Mouse (Mus musculus): ENCODE data around the gene Furin. TPM values are rescaled to one million over a fixed set of nuclear protein-coding genes. Genes with fewer than 3 reads are reported as not detected.

Furin gene
- polyA plus RNA-seq, 1 experiment from 2014 or later = 6.7 TPM

DNA sequence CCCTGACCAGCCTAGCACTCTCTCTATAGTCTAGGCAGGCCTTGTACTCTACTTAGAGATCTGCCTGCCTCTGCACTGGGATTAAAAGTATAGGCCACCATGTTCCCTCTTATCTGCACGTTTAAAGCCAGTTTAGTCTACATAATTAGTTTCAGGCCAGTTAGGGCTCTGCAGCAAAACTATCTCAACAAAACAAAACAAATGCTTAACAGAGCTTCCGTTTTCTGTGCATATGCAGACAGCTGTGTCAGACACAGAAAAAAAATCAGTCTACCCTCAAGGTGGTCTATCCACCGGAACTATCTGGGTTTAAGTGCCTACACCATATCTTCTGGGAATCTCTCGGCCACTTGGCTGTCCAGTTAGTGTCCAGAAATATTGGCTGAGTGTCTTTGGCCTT lies 31.9 kb downstream of the Furin start:
- H3K4me3 ChIP-seq (replicated peaks; ENCODE audit: low read length) = no peak overlapping the region
- 79% methylated on average over 4 of the region's 4 CpGs for WGBS
- DNase-seq (ENCODE audit: low spot score) (no peak), ATAC-seq (ENCODE audit: low FRiP score) (no peak)
- no peak overlapping the region for H3K4me2 ChIP-seq (replicated peaks)
- H3K9me3 ChIP-seq (ENCODE audit: control insufficient read depth, low read length) = no peaks in the 10 kb centered on the region
- no peak overlapping the region for H3K9ac ChIP-seq
- no peak overlapping the region for H3K27ac ChIP-seq
- H3K27me3 ChIP-seq (ENCODE audit: control insufficient read depth, insufficient read depth, low read length) = no peaks in the 10 kb centered on the region
- H3K4me1 ChIP-seq (replicated peaks; ENCODE audit: control insufficient read depth, insufficient read depth, low read length) = peaks cover 16% of the 10 kb centered on the region
- H3K36me3 ChIP-seq (replicated peaks; ENCODE audit: control insufficient read depth, insufficient read depth) = peaks cover 4% of the 10 kb centered on the region

DNA sequence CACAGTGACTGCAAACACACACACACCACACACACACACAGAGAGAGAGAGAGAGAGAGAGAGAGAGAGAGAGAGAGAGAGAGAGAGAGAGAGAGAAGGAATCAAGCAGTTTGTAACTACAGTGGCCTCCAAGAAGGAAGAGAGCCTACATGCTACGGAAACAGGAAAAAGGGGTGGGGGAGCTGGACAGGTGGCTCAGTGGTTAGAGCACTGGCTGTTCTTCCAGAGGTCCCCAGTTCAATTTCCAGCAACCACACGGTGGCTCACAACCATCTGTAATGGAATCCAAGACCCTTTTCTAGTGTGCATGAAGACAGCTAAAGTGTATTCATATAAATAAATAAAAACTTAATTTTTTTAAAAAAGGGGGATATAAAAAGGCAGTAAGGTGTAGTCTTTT lies 32.6 kb downstream of the Furin start:
- no peak for DNase-seq (ENCODE audit: low spot score)
- 63% methylated on average over 2 of the region's 2 CpGs for WGBS
- Histone ChIP-seq H3K9me3 (ENCODE audit: control insufficient read depth, low read length) (no peaks in the 10 kb centered on the region), H3K4me3 (replicated peaks; ENCODE audit: low read length) (no peak overlapping the region), H3K27me3 (ENCODE audit: control insufficient read depth, insufficient read depth, low read length) (no peaks in the 10 kb centered on the region), H3K9ac (no peak overlapping the region), H3K27ac (no peak overlapping the region), H3K4me2 (replicated peaks) (no peak overlapping the region), H3K36me3 (replicated peaks; ENCODE audit: control insufficient read depth, insufficient read depth) (peaks cover 11% of the 10 kb centered on the region), H3K4me1 (replicated peaks; ENCODE audit: control insufficient read depth, insufficient read depth, low read length) (peaks cover 16% of the 10 kb centered on the region)
- no peak for ATAC-seq (ENCODE audit: low FRiP score)

DNA sequence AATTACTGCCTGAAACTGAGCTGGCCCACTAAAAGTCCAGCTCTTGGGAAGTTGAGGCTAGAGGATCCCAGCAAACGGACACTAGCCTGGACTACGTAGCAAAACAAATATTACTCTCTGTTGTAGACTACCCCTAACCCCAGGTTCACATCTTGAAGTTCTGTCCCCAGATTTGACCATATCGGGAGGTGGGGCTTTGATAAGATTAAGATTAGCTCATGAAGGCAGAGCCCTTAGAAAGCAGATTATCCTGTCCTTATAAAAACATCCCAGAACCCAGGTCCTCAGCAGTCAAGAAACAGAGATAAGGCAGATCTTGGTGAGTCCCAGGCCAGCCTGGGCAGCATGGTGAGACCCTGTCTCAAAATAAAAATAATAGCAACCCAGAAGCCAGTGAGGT lies 33.1 kb downstream of the Furin start:
- Histone ChIP-seq H3K9ac (no peak overlapping the region), H3K4me1 (replicated peaks; ENCODE audit: control insufficient read depth, insufficient read depth, low read length) (peaks cover 16% of the 10 kb centered on the region), H3K4me2 (replicated peaks) (no peak overlapping the region), H3K36me3 (replicated peaks; ENCODE audit: control insufficient read depth, insufficient read depth) (peaks cover 16% of the 10 kb centered on the region), H3K9me3 (ENCODE audit: control insufficient read depth, low read length) (no peaks in the 10 kb centered on the region), H3K27ac (no peak overlapping the region), H3K27me3 (ENCODE audit: control insufficient read depth, insufficient read depth, low read length) (no peaks in the 10 kb centered on the region), H3K4me3 (replicated peaks; ENCODE audit: low read length) (no peak overlapping the region)
- 89% methylated on average over 3 of the region's 3 CpGs for WGBS
- no peak for DNase-seq (ENCODE audit: low spot score)
- ATAC-seq (ENCODE audit: low FRiP score) = no peak

DNA sequence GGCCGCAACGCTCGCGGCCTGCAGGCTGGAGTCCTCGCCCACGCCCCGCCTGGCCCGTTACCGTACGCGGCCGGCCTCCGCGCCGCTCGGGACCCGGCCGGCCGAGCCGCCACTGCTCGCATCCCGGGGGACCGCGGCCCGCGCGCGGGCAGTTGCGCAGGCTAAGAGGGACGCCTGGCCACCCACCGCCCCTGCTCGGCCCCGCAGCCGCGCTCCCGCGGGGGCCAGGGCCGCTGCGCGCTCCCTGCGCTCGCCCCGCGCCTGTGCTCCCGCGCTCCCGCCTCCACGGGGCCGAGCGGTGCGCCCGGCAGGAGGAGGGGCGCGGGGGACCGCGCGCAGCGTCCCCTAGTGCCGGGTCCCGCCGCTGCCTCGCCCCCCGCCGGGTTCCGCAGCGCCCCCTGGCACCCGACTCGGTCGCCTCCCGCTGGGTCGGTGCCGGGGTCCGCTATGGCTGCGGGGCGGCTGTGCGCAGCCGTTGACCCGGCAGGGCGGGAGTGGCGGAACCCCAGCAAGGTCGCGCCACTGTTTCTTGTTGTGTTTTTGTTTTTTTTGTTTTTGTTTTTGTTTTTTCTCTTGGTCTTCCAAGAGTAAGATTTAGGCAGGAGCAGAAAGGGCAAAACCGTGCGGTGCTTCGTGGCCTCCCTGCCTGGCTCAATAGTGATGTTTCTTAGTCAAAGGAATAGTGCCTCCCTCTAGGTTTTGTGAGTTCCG lies 34.0 kb downstream of the Furin start, which contains the start of gene Man2a2:
Gene Man2a2 (minus strand): TSS at position 335 of the 711 bp plus-strand sequence.
- ATAC-seq (ENCODE audit: low FRiP score) = peak; percentile 71
- H3K27ac ChIP-seq = peak within 1 kb of the TSS; percentile 80

DNA sequence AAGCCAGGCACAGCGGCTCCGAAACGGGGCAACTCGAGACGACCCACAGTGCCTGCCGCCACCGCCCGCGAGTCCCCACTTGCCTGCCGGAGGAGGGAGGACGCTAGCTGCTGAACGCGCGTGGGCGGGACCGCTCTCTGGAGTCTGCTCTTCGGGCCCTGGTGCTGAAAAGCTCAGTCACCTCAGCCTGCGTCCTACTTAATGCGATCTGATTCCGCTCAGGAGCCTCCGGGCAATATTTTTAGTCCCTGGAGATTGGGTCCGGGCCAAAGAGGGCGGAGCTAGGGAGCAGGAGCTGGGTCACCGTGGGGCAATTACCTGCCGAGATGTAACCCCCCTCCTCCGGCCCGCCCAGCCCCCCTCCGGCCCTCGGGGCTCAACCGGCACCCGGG lies 34.6 kb downstream of the Furin start:
- WGBS = under 1% methylated on average over 26 of the region's 31 CpGs
- ATAC-seq (ENCODE audit: low FRiP score) (peak; percentile 31), DNase-seq (ENCODE audit: low spot score) (peak; percentile 68)
- Histone ChIP-seq H3K9ac (peak overlapping the region; percentile 81), H3K4me3 (replicated peaks; ENCODE audit: low read length) (peak overlapping the region; percentile 68), H3K9me3 (ENCODE audit: control insufficient read depth, low read length) (no peaks in the 10 kb centered on the region), H3K36me3 (replicated peaks; ENCODE audit: control insufficient read depth, insufficient read depth) (peaks cover 31% of the 10 kb centered on the region), H3K27ac (peak overlapping the region; percentile 80), H3K4me1 (replicated peaks; ENCODE audit: control insufficient read depth, insufficient read depth, low read length) (peaks cover 16% of the 10 kb centered on the region), H3K27me3 (ENCODE audit: control insufficient read depth, insufficient read depth, low read length) (no peaks in the 10 kb centered on the region), H3K4me2 (replicated peaks) (peak overlapping the region; percentile 82)

More for the DNA sequence above, 34.0 kb downstream of the Furin start, which contains the start of gene Man2a2:
- H3K4me1 ChIP-seq (replicated peaks; ENCODE audit: control insufficient read depth, insufficient read depth, low read length) = peaks cover 16% of the 10 kb centered on the region
- H3K4me2 ChIP-seq (replicated peaks) = peak within 1 kb of the TSS; percentile 82
- H3K27me3 ChIP-seq (ENCODE audit: control insufficient read depth, insufficient read depth, low read length) = no peaks in the 10 kb centered on the region
- WGBS = under 1% methylated on average over 58 of the region's 86 CpGs
- H3K9ac ChIP-seq = peak within 1 kb of the TSS; percentile 81
- peak; percentile 82 for DNase-seq (ENCODE audit: low spot score)
- peak within 1 kb of the TSS; percentile 68 for H3K4me3 ChIP-seq (replicated peaks; ENCODE audit: low read length)
- peaks cover 26% of the 10 kb centered on the region for H3K36me3 ChIP-seq (replicated peaks; ENCODE audit: control insufficient read depth, insufficient read depth)
- no peaks in the 10 kb centered on the region for H3K9me3 ChIP-seq (ENCODE audit: control insufficient read depth, low read length)

DNA sequence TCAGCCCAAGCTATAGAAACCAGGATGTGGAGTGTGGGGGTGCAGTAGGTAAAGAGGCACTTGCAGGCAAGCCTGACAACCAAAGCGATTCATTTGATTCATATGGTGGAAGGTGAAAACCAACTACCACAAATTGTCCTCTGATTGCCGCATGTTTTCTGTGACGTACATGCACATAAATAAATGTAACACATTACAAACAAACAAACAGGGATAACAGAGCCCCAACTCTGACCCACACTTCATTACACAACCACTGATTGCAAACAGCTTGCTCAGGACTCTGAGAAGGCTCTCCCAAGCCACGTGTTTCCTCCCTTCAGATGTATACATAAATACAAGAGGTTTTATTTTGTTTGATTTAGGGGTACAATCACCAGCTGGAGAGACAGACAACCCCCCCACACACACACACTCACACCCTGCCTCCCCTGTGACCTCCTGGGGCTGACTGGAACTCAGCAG lies 35.2 kb downstream of the Furin start:
- H3K4me3 ChIP-seq (replicated peaks; ENCODE audit: low read length) = peak overlapping the region; percentile 68
- H3K4me2 ChIP-seq (replicated peaks) = peak overlapping the region; percentile 82
- no peaks in the 10 kb centered on the region for H3K27me3 ChIP-seq (ENCODE audit: control insufficient read depth, insufficient read depth, low read length)
- ATAC-seq (ENCODE audit: low FRiP score) (no peak), DNase-seq (ENCODE audit: low spot score) (no peak)
- WGBS = 53% methylated on average over 4 of the region's 4 CpGs
- H3K9me3 ChIP-seq (ENCODE audit: control insufficient read depth, low read length) = no peaks in the 10 kb centered on the region
- peaks cover 37% of the 10 kb centered on the region for H3K36me3 ChIP-seq (replicated peaks; ENCODE audit: control insufficient read depth, insufficient read depth)
- peaks cover 16% of the 10 kb centered on the region for H3K4me1 ChIP-seq (replicated peaks; ENCODE audit: control insufficient read depth, insufficient read depth, low read length)
- peak overlapping the region; percentile 80 for H3K27ac ChIP-seq
- H3K9ac ChIP-seq = peak overlapping the region; percentile 81

DNA sequence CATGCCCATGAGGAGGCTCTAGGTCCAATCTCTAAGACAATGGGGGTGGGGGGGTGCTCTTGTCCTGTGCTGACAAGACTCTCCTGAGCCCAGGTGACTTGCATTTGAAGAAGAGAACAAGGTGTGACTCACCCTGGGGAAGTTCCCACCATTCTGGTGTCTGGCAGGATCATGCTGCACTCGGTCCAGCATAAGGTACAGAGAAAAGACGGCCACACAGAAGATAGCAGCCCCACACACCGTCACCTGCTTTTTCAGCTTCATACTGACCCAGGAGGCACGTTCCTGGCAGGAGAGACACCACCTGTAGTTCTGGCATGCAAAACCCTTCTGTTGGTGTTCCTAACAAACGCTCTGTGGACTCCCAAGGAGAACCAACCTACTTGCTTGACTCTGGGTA lies 35.8 kb downstream of the Furin start:
- ATAC-seq (ENCODE audit: low FRiP score) = no peak
- H3K9ac ChIP-seq = peak overlapping the region; percentile 81

DNA sequence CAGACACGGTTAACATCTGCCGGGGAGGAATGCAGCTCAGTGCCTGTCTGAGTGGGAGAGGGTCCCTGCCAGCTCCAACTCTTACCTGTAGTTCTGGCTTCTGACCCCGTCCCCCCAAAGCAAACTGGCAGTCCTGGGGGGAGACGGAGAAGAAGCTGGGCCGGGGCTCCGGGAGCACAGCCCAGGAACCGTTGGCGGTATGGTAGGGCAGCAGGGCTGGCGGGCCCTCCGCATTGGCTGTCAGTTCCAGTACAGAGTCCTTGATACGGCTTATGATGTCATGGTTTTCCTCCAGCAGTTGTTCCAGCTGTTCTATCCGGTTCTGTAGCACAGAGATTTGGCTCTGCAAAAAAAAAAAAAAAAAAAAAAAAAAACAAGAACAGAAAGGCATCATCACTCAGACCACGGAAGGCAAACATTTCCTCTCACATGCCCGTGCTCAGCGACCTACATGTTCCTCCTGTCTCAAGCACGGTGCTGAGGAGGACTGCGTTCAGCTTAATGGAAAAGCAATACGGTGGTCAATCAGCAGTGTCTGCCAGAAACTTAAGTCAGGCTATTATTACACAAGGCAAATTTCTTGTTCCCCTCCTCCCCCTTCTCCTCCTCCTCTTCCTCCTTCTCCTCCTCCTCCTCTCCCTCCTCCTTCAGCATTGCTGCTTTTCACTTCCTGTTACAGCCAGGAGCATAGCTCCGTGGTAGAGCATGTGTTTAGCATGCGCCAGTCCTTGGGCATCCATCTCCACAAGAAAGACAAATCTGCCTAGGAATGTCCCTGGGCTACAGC lies 36.4 kb downstream of the Furin start:
- no peak for DNase-seq (ENCODE audit: low spot score)
- H3K27me3 ChIP-seq (ENCODE audit: control insufficient read depth, insufficient read depth, low read length) = no peaks in the 10 kb centered on the region
- H3K27ac ChIP-seq = no peak overlapping the region
- 87% methylated on average over 20 of the region's 20 CpGs for WGBS
- H3K4me1 ChIP-seq (replicated peaks; ENCODE audit: control insufficient read depth, insufficient read depth, low read length) = peaks cover 16% of the 10 kb centered on the region
- H3K9ac ChIP-seq = peak overlapping the region; percentile 81
- H3K9me3 ChIP-seq (ENCODE audit: control insufficient read depth, low read length) = no peaks in the 10 kb centered on the region
- no peak for ATAC-seq (ENCODE audit: low FRiP score)
- peaks cover 48% of the 10 kb centered on the region for H3K36me3 ChIP-seq (replicated peaks; ENCODE audit: control insufficient read depth, insufficient read depth)
- peak overlapping the region; percentile 82 for H3K4me2 ChIP-seq (replicated peaks)
- no peak overlapping the region for H3K4me3 ChIP-seq (replicated peaks; ENCODE audit: low read length)

More for the DNA sequence above, 35.8 kb downstream of the Furin start:
- no peak for DNase-seq (ENCODE audit: low spot score)
- Histone ChIP-seq H3K27ac (no peak overlapping the region), H3K27me3 (ENCODE audit: control insufficient read depth, insufficient read depth, low read length) (no peaks in the 10 kb centered on the region), H3K36me3 (replicated peaks; ENCODE audit: control insufficient read depth, insufficient read depth) (peaks cover 42% of the 10 kb centered on the region), H3K4me1 (replicated peaks; ENCODE audit: control insufficient read depth, insufficient read depth, low read length) (peaks cover 16% of the 10 kb centered on the region), H3K4me2 (replicated peaks) (peak overlapping the region; percentile 82), H3K9me3 (ENCODE audit: control insufficient read depth, low read length) (no peaks in the 10 kb centered on the region), H3K4me3 (replicated peaks; ENCODE audit: low read length) (peak overlapping the region; percentile 68; the same call in 1 of the 2 replicates)
- 61% methylated on average over 5 of the region's 5 CpGs for WGBS

DNA sequence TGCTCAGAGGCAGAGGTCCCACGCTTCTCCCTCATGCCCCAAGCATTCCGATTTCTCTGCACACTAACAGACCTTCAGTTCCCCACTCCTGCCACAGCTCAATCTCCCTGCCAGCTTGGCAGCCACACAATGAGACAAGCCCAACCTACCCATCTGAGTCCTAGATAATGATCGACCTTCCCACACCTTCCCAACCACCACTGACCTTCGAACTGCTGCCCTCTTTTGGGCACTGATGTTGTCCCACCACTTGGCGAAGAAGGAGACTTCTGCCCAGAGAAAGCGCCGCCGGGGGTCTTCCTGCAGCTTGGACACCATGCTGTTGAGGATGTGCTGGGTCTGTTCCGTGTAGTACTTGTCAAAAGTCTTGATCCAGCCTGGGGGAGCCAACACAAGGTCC lies 37.2 kb downstream of the Furin start:
- H3K36me3 ChIP-seq (replicated peaks; ENCODE audit: control insufficient read depth, insufficient read depth) = peaks cover 57% of the 10 kb centered on the region
- H3K9me3 ChIP-seq (ENCODE audit: control insufficient read depth, low read length) = no peaks in the 10 kb centered on the region
- 85% methylated on average over 9 of the region's 9 CpGs for WGBS
- no peak overlapping the region for H3K27ac ChIP-seq
- DNase-seq (ENCODE audit: low spot score) (no peak), ATAC-seq (ENCODE audit: low FRiP score) (no peak)
- H3K4me1 ChIP-seq (replicated peaks; ENCODE audit: control insufficient read depth, insufficient read depth, low read length) = peaks cover 16% of the 10 kb centered on the region
- no peaks in the 10 kb centered on the region for H3K27me3 ChIP-seq (ENCODE audit: control insufficient read depth, insufficient read depth, low read length)
- no peak overlapping the region for H3K9ac ChIP-seq
- H3K4me3 ChIP-seq (replicated peaks; ENCODE audit: low read length) = no peak overlapping the region
- H3K4me2 ChIP-seq (replicated peaks) = no peak overlapping the region
